Mouse (Mus musculus) testis, adult 2 months (tissue): ENCODE data around the gene Antxr1. TPM values are rescaled to one million over a fixed set of nuclear protein-coding genes. Genes with fewer than 3 reads are reported as not detected.

Experiments
- H3K27ac ChIP-seq: fragments of 200-500 bp; 2 replicates; pipeline ENCODE4 v1.5.1; 2012; ENCODE audit warnings: low read depth, low read length; ENCODE audit not compliant: control insufficient read depth, insufficient read depth
- H3K27me3 ChIP-seq: fragments of 200-500 bp; 2 replicates; pipeline ENCODE4 v1.6.1; 2012; ENCODE audit warnings: mild to moderate bottlenecking, low read length, moderate library complexity; ENCODE audit not compliant: control insufficient read depth, insufficient read depth
- H3K36me3 ChIP-seq: fragments of 200-500 bp; 2 replicates; pipeline ENCODE4 v1.6.1; 2012; ENCODE audit warnings: mild to moderate bottlenecking, low read length; ENCODE audit not compliant: control insufficient read depth, insufficient read depth
- H3K4me1 ChIP-seq: fragments of 200-500 bp; 2 replicates; pipeline ENCODE4 v1.6.1; 2012; ENCODE audit warnings: low read length; ENCODE audit not compliant: control insufficient read depth, insufficient read depth
- H3K4me3 ChIP-seq: fragments of 200-500 bp; 2 replicates; pipeline ENCODE4 v1.5.1; 2012; ENCODE audit warnings: low read depth, mild to moderate bottlenecking, low read length, moderate library complexity, mixed read lengths; ENCODE audit not compliant: control insufficient read depth
- CTCF ChIP-seq: fragments of 200-500 bp; IDR thresholded peaks from 2 replicates; pipeline ENCODE4 v1.5.1; 2012; ENCODE audit warnings: low read depth, mild to moderate bottlenecking, inconsistent platforms, low read length, moderate library complexity; ENCODE audit not compliant: control insufficient read depth, insufficient read depth, insufficient replicate concordance
- POLR2A ChIP-seq: fragments of 200-500 bp; IDR thresholded peaks from 2 replicates; pipeline ENCODE4 v1.6.1; 2012; ENCODE audit warnings: low read depth, mild to moderate bottlenecking, inconsistent platforms, low read length, moderate library complexity; ENCODE audit not compliant: control insufficient read depth
- polyA plus RNA-seq: library from polyadenylated mRNA; depleted of rRNA; stranded (reverse); fragments of >200 nt; gene quantifications from 2 replicates; pipeline ENCODE4 v1.2.3, GENCODE M21; 2012

The Antxr1 gene
- polyA plus RNA-seq, 1 experiment = 0.62 TPM

- H3K27ac ChIP-seq = no peak overlapping the region
- no peak overlapping the region for H3K4me3 ChIP-seq
- no peaks in the 10 kb centered on the region for H3K4me1 ChIP-seq
- no peak for TF ChIP-seq POLR2A
- no peak for TF ChIP-seq CTCF
- H3K27me3 ChIP-seq = no peaks in the 10 kb centered on the region
- no peaks in the 10 kb centered on the region for H3K36me3 ChIP-seq
Measured at GRCm38 (mm10) chr6:87143594-87143993, 192.0 kb downstream of the Antxr1 start.

GRCm38 (mm10) chr6:87142239-87142638, 193.4 kb downstream of the Antxr1 start:
- no peaks in the 10 kb centered on the region for H3K36me3 ChIP-seq
- H3K4me3 ChIP-seq = no peak overlapping the region
- H3K4me1 ChIP-seq = no peaks in the 10 kb centered on the region
- no peak overlapping the region for H3K27ac ChIP-seq
- TF ChIP-seq POLR2A (no peak), CTCF (no peak)
- H3K27me3 ChIP-seq = no peaks in the 10 kb centered on the region

- Histone ChIP-seq H3K4me3 (no peak overlapping the region), H3K27ac (no peak overlapping the region), H3K36me3 (no peaks in the 10 kb centered on the region), H3K27me3 (no peaks in the 10 kb centered on the region), H3K4me1 (no peaks in the 10 kb centered on the region)
- no peak for TF ChIP-seq CTCF
- no peak for TF ChIP-seq POLR2A
Measured at GRCm38 (mm10) chr6:87139796-87140553, 195.6 kb downstream of the Antxr1 start.

GRCm38 (mm10) chr6:87138479-87138878, 197.1 kb downstream of the Antxr1 start:
- no peak for TF ChIP-seq POLR2A
- H3K4me1 ChIP-seq = no peaks in the 10 kb centered on the region
- no peak overlapping the region for H3K27ac ChIP-seq
- H3K27me3 ChIP-seq = no peaks in the 10 kb centered on the region
- no peaks in the 10 kb centered on the region for H3K36me3 ChIP-seq
- no peak overlapping the region for H3K4me3 ChIP-seq

GRCm38 (mm10) chr6:87133966-87134546, 201.6 kb downstream of the Antxr1 start:
- no peaks in the 10 kb centered on the region for H3K36me3 ChIP-seq
- no peaks in the 10 kb centered on the region for H3K27me3 ChIP-seq

GRCm38 (mm10) chr6:87133520-87133919, 202.1 kb downstream of the Antxr1 start:
- H3K4me1 ChIP-seq = no peaks in the 10 kb centered on the region
- no peaks in the 10 kb centered on the region for H3K36me3 ChIP-seq
- H3K27me3 ChIP-seq = no peaks in the 10 kb centered on the region
- TF ChIP-seq CTCF (no peak), POLR2A (no peak)
- H3K4me3 ChIP-seq = peak overlapping the region; percentile 47
- H3K27ac ChIP-seq = no peak overlapping the region

More at GRCm38 (mm10) chr6:87133966-87134546, 201.6 kb downstream of the Antxr1 start:
- Histone ChIP-seq H3K27ac (no peak overlapping the region), H3K4me3 (peak overlapping the region; percentile 58), H3K4me1 (no peaks in the 10 kb centered on the region)
- no peak for TF ChIP-seq POLR2A
- TF ChIP-seq CTCF = no peak

GRCm38 (mm10) chr6:87131078-87131477, 204.5 kb downstream of the Antxr1 start:
- no peaks in the 10 kb centered on the region for H3K27me3 ChIP-seq
- no peaks in the 10 kb centered on the region for H3K36me3 ChIP-seq
- TF ChIP-seq CTCF = peak; percentile 39; the same call in 1 of the 2 replicates
- TF ChIP-seq POLR2A = no peak
- H3K27ac ChIP-seq = no peak overlapping the region
- H3K4me1 ChIP-seq = no peaks in the 10 kb centered on the region
- H3K4me3 ChIP-seq = peak overlapping the region; percentile 11
